Mouse (Mus musculus) kidney, embryonic 16.5 days (tissue): ENCODE results near the gene Grip2. TPM values are rescaled to one million over a fixed set of nuclear protein-coding genes. Genes with fewer than 3 reads are reported as not detected.
A peak's percentile ranks its signal among the peaks of the same experiment; 100 is the strongest.

ENCODE experiments used
- ATAC-seq: fragments of 200-750 bp; cut with Nextera tagmentation; 2 replicates; pipeline ENCODE4 v1.8.0; 2017; ENCODE audit warnings: moderate TSS enrichment; ENCODE audit not compliant: low FRiP score, low TSS enrichment
- H3K27ac ChIP-seq: fragments of 300-500 bp; sonication (generic); 2 replicates; pipeline ENCODE4 v1.5.1; 2014; ENCODE audit warnings: low read length
- H3K27me3 ChIP-seq: fragments of 300-500 bp; sonication (generic); 2 replicates; pipeline ENCODE4 v1.6.1; 2014; ENCODE audit warnings: low read length, control low read depth, mixed read lengths; ENCODE audit not compliant: insufficient read depth
- H3K36me3 ChIP-seq: fragments of 300-500 bp; sonication (generic); 2 replicates; pipeline ENCODE4 v1.6.1; 2014; ENCODE audit warnings: low read length, control low read depth, mixed read lengths; ENCODE audit not compliant: insufficient read depth
- H3K4me1 ChIP-seq: fragments of 300-500 bp; sonication (generic); 2 replicates; pipeline ENCODE4 v1.6.1; 2014; ENCODE audit warnings: low read length, control low read depth, mixed read lengths; ENCODE audit not compliant: insufficient read depth
- H3K4me2 ChIP-seq: fragments of 300-500 bp; sonication (generic); replicated peaks from 2 replicates; pipeline ENCODE4 v1.6.1; 2014; ENCODE audit warnings: low read depth, low read length
- H3K4me3 ChIP-seq: fragments of 300-500 bp; sonication (generic); 2 replicates; pipeline ENCODE4 v1.5.1; 2014; ENCODE audit warnings: mild to moderate bottlenecking, low read length
- H3K9ac ChIP-seq: fragments of 300-500 bp; sonication (generic); replicated peaks from 2 replicates; pipeline ENCODE4 v1.6.1; 2014; ENCODE audit warnings: low read length
- H3K9me3 ChIP-seq: fragments of 300-500 bp; sonication (generic); 2 replicates; pipeline ENCODE4 v1.6.1; 2016; ENCODE audit warnings: low read length, control low read depth
- WGBS: fragments of 180-500 bp; shearing (Covaris S2); extraction: QIAGEN DNeasy Blood & Tissue Kit; methylation state at CpG from one replicate; pipeline ENCODE4 v1.1.7; 2014; 5-methylcytosine and 5-hydroxymethylcytosine counted together
- polyA plus RNA-seq: library from polyadenylated mRNA; unstranded; fragments of >200 nt; fragmentation: Nextera tagmentation; extraction: Ambion mirVana; gene quantifications from 2 replicates; pipeline ENCODE4 v1.2.1, GENCODE M21; 2015

Grip2 gene
- polyA plus RNA-seq, 1 experiment from 2014 or later = 0.84 TPM

DNA sequence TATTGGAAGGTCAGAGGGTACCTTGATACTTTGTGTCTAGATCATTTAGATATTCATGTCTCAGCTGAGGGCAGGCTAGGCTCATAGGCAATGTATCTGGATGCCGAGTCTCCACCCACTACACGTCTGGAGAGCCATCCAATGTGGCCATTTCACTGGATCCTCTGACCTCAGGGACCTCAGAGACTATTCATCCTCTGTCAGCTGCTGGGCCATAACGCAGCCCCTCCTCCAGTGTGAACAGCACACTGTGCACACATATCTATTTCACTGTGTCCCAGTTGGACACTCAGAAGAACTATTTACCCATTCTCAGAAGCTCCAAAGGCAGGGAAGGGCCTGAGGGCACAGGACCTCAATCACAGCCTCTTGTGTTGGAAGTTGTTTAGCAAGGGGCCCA is 84.6 kb downstream of the Grip2 start:
- H3K36me3 ChIP-seq = peaks cover 69% of the 10 kb centered on the region

DNA sequence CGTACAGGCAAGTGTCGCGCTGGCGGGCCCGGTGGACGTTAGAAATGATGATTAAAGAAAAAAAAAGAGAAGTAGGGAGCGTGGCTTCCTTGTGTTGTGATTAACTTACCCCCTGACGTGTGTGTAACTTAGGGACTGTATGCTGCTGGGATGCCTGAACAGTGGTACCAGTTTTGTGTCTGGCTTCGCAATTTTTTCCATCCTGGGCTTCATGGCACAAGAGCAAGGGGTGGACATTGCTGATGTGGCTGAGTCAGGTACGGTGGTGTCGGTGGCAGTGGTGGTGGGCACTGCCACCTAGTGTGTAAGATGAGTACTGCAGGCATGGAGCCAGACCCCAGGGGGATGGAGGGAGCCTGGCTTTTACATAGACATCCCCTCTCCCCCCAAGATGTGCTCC is 86.0 kb downstream of the Grip2 start:
- Histone ChIP-seq H3K27me3 (no peaks in the 10 kb centered on the region), H3K9me3 (no peaks in the 10 kb centered on the region), H3K27ac (no peak overlapping the region), H3K4me1 (peaks cover 23% of the 10 kb centered on the region), H3K36me3 (peaks cover 75% of the 10 kb centered on the region), H3K9ac (no peak overlapping the region), H3K4me3 (no peak overlapping the region), H3K4me2 (no peak overlapping the region)
- 66% methylated on average over 11 of the region's 11 CpGs for WGBS
- no peak; the same call in 1 of the 2 replicates for ATAC-seq

More for the DNA sequence above, 84.6 kb downstream of the Grip2 start:
- no peak overlapping the region for H3K27ac ChIP-seq
- ATAC-seq = no peak
- 40% methylated on average over 3 of the region's 3 CpGs for WGBS
- H3K9me3 ChIP-seq = no peaks in the 10 kb centered on the region
- no peak overlapping the region for H3K9ac ChIP-seq
- no peaks in the 10 kb centered on the region for H3K27me3 ChIP-seq
- no peak overlapping the region for H3K4me3 ChIP-seq
- H3K4me1 ChIP-seq = peaks cover 14% of the 10 kb centered on the region
- no peak overlapping the region for H3K4me2 ChIP-seq

DNA sequence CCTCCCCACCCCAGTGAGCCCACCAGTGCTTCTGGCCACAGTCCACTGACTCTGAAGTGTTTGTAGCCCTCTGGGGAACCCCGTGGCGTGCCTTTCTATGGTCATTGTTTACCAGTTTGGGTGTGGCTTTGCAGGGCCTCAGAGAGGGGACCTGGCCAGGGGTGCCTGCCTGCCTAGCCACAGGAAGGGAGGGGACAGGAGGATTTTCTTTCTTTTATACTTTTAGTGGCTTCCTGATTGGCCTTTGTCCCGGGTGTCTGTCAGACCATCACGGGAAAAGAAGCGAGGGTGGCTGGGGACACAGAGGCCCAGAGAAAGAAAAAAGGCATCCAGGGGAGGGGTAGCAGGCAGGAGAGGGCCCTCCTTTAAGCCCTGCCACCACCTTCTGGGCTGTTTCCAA is 89.0 kb downstream of the Grip2 start:
- ATAC-seq = no peak

GRCm38 (mm10) chr6:91737451-91737850 is 89.6 kb downstream of the Grip2 start:
- H3K4me1 ChIP-seq = peaks cover 12% of the 10 kb centered on the region
- H3K9ac ChIP-seq = no peak overlapping the region
- no peaks in the 10 kb centered on the region for H3K27me3 ChIP-seq
- H3K36me3 ChIP-seq = peaks cover 88% of the 10 kb centered on the region
- H3K27ac ChIP-seq = no peak overlapping the region
- H3K9me3 ChIP-seq = no peaks in the 10 kb centered on the region
- H3K4me2 ChIP-seq = no peak overlapping the region
- ATAC-seq = no peak
- 91% methylated on average over 7 of the region's 7 CpGs for WGBS
- H3K4me3 ChIP-seq = no peak overlapping the region

More for the DNA sequence above, 89.0 kb downstream of the Grip2 start:
- no peak overlapping the region for H3K4me3 ChIP-seq
- H3K4me1 ChIP-seq = peaks cover 13% of the 10 kb centered on the region
- WGBS = 41% methylated on average over 5 of the region's 5 CpGs
- H3K36me3 ChIP-seq = peaks cover 86% of the 10 kb centered on the region
- H3K27me3 ChIP-seq = no peaks in the 10 kb centered on the region
- no peaks in the 10 kb centered on the region for H3K9me3 ChIP-seq
- H3K4me2 ChIP-seq = no peak overlapping the region
- no peak overlapping the region for H3K9ac ChIP-seq
- H3K27ac ChIP-seq = no peak overlapping the region

GRCm38 (mm10) chr6:91736471-91736870 is 90.6 kb downstream of the Grip2 start:
- Histone ChIP-seq H3K4me1 (peaks cover 12% of the 10 kb centered on the region), H3K9me3 (no peaks in the 10 kb centered on the region), H3K4me3 (no peak overlapping the region), H3K9ac (no peak overlapping the region; the same call in 1 of the 2 replicates), H3K27ac (peak overlapping the region; percentile 36), H3K36me3 (peaks cover 79% of the 10 kb centered on the region), H3K4me2 (no peak overlapping the region), H3K27me3 (no peaks in the 10 kb centered on the region)
- 49% methylated on average over 5 of the region's 5 CpGs for WGBS
- ATAC-seq = 0 out of 2 replicates have a peak, but pooled peaks have one; percentile 21

DNA sequence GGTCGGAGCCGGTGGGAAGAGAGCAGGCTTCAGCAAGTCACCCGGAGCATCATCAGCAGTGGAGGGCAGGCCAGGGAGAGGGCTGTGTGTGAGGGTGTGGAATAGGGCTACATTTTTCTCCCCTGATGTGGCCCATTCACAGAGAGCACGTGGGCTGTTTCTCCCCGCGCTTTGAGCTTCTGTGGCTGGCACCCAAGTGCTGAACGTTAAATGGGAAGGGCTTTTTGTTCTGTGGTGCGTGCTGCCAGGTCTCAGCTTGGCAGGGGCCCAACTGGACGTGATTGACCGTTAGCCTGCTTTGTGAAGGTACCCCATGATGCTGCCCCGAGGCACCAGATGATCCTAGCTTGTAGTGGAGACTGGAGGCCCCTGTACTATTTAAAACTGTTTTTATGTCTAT is 94.9 kb downstream of the Grip2 start:
- Histone ChIP-seq H3K4me3 (no peak overlapping the region), H3K9me3 (no peaks in the 10 kb centered on the region), H3K4me1 (peaks cover 36% of the 10 kb centered on the region), H3K4me2 (no peak overlapping the region), H3K27me3 (no peaks in the 10 kb centered on the region), H3K9ac (no peak overlapping the region), H3K36me3 (peaks cover 62% of the 10 kb centered on the region), H3K27ac (no peak overlapping the region)
- no peak for ATAC-seq
- WGBS = 88% methylated on average over 11 of the region's 11 CpGs

GRCm38 (mm10) chr6:91729677-91730127 is 97.3 kb downstream of the Grip2 start:
- Histone ChIP-seq H3K9me3 (no peaks in the 10 kb centered on the region), H3K9ac (0 out of 2 replicates have a peak overlapping the region, but pooled peaks have one; percentile 28), H3K4me1 (peaks cover 24% of the 10 kb centered on the region), H3K4me3 (no peak overlapping the region), H3K27me3 (no peaks in the 10 kb centered on the region), H3K36me3 (peaks cover 58% of the 10 kb centered on the region), H3K4me2 (no peak overlapping the region), H3K27ac (peak overlapping the region; percentile 66)
- WGBS = 25% methylated on average over 12 of the region's 12 CpGs
- peak; percentile 60 for ATAC-seq

- peak; percentile 59 for ATAC-seq
- 32% methylated on average over 6 of the region's 6 CpGs for WGBS
- H3K4me3 ChIP-seq = no peak overlapping the region
- H3K9ac ChIP-seq = no peak overlapping the region
- H3K9me3 ChIP-seq = no peaks in the 10 kb centered on the region
- H3K4me1 ChIP-seq = peaks cover 24% of the 10 kb centered on the region
- no peaks in the 10 kb centered on the region for H3K27me3 ChIP-seq
- peaks cover 64% of the 10 kb centered on the region for H3K36me3 ChIP-seq
- no peak overlapping the region for H3K4me2 ChIP-seq
- peak overlapping the region; percentile 66 for H3K27ac ChIP-seq
These were observed 98.0 kb downstream of the Grip2 start for GRCm38 (mm10) chr6:91728939-91729619.

- no peak overlapping the region for H3K4me3 ChIP-seq
- H3K27me3 ChIP-seq = no peaks in the 10 kb centered on the region
- no peak overlapping the region for H3K9ac ChIP-seq
- no peak for ATAC-seq
- no peaks in the 10 kb centered on the region for H3K9me3 ChIP-seq
- H3K27ac ChIP-seq = no peak overlapping the region
- H3K36me3 ChIP-seq = peaks cover 61% of the 10 kb centered on the region
- 64% methylated on average over 1 of the region's 1 CpGs for WGBS
- no peak overlapping the region for H3K4me2 ChIP-seq
- H3K4me1 ChIP-seq = peaks cover 24% of the 10 kb centered on the region
These were observed 99.7 kb downstream of the Grip2 start for GRCm38 (mm10) chr6:91727361-91727760.

DNA sequence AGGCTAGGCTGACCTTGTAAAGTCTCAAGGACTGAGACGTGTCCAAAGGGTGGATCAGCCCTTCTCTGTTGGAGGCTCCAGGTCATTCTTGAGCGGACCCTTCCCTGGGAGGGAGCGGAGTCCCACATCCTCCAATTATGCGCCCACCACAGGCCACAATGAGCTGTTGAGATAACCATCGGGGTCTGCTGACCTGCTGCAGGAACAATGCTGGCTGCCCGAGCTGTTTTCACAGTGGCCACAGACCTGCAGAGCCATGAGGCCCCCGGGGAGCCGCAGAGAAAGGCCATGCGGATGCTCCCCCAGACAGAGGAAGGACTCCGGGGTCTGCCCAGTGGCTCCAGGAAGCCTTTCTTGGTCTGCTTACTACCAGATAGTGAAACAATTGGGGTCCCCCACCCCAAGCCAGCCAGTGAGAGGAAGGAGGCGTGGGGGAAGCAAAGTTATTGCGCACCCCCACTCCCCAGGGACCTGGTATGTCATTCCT is 105.8 kb downstream of the Grip2 start:
- peak; percentile 46; the same call in 1 of the 2 replicates for ATAC-seq
- WGBS = 35% methylated on average over 12 of the region's 12 CpGs
- H3K27me3 ChIP-seq = no peaks in the 10 kb centered on the region

More for the DNA sequence above, 105.8 kb downstream of the Grip2 start:
- peaks cover 41% of the 10 kb centered on the region for H3K4me1 ChIP-seq
- H3K9me3 ChIP-seq = no peaks in the 10 kb centered on the region
- H3K4me3 ChIP-seq = no peak overlapping the region
- H3K4me2 ChIP-seq = no peak overlapping the region
- peaks cover 37% of the 10 kb centered on the region for H3K36me3 ChIP-seq
- H3K9ac ChIP-seq = no peak overlapping the region
- H3K27ac ChIP-seq = no peak overlapping the region
